Mouse (Mus musculus) inflammation-experienced regulatory T-cells, adult 6 months (primary cell): Measurements from ENCODE around the gene Wdr49. TPM values are rescaled to one million over a fixed set of nuclear protein-coding genes. Genes with fewer than 3 reads are reported as not detected.
A peak's percentile ranks its signal among the peaks of the same experiment; 100 is the strongest.

ENCODE experiments used
- ATAC-seq: one replicate; pipeline ENCODE4 v1.8.0; 2017
- polyA plus RNA-seq, 3 experiments: library from polyadenylated mRNA; unstranded; fragments of 100-300 nt; shearing (Covaris generic); gene quantifications; one replicate each; pipeline ENCODE4 v1.2.1; 2017

Gene Wdr49
- polyA plus RNA-seq, result under 1 TPM; 0.17 to 0.41 (median 0.32) TPM

DNA sequence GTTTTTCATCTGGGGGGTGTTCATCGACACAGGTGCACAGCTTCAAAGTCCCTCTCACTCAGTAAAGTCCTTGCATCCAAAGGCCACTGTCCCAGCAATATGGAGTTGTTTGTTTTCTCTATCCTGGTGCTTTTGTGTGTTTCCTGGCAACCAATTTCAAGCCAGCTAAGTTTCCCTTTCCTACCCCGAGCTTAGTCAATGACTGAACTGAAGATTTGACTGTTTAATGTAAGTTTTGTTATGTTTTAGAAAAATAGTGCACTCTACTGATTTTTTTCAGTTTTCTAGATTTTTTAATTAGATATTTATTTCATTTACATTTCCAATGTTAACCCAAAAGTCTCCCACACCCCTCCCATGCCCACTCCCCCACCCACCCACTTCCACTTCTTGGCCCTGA, at the start of gene Wdr49:
Gene Wdr49, minus strand, starts transcription at position 101 of the 400 bp plus-strand sequence.
- ATAC-seq, result no peak

- ATAC-seq, result no peak
These were observed 49.1 kb upstream of the Wdr49 start for GRCm38 (mm10) chr3:75531074-75531473.

DNA sequence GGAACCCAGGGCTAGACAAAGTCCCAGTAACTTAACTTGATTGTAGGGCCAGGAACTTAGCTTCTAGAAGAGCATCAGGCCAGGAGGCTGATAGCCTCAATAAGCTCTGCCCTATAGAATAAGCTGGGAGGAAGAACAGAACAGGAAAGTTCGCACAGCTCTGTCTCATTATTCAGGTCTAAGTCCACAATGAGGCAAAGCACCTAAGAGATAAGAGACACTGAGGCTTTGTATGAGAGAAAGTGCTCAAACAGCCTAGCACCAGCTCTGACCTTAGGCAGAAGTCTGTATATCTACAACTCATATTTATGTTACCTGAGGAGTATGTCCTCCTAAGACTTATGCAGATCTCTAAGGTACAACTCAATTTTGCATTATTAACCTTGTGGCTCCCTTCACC, 40.6 kb upstream of the Wdr49 start:
- ATAC-seq, result no peak

GRCm38 (mm10) chr3:75521314-75521713, 39.4 kb upstream of the Wdr49 start:
- no peak for ATAC-seq

DNA sequence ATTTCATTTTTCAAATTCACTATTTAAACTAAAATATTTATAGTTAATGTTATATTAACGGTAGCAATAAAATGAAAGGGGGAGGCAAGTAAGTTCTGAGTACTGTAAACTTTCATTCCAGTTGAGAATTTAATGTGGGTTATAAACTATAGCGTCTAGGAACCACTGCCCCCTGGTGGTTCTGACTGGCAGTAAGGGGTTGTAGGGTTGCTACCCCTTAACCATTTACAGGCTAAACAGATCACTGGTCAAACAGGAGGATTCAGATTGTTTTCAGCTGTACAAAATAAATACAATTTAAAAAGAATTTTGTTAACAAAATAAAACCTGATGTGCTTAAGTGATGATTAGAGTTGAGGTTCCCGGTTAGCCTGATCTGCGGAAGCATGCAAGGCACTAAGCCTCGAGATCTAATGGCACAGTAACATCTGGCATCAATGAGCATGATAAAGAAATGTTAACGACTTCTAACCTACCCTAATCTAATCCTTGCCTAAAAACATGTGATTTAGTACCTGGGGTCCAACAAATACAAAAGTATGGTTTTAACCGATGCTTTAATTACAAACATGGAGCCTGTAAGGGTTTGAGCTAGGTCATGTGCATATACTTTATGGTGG, 35.8 kb upstream of the Wdr49 start:
- peak; percentile 85 for ATAC-seq

DNA sequence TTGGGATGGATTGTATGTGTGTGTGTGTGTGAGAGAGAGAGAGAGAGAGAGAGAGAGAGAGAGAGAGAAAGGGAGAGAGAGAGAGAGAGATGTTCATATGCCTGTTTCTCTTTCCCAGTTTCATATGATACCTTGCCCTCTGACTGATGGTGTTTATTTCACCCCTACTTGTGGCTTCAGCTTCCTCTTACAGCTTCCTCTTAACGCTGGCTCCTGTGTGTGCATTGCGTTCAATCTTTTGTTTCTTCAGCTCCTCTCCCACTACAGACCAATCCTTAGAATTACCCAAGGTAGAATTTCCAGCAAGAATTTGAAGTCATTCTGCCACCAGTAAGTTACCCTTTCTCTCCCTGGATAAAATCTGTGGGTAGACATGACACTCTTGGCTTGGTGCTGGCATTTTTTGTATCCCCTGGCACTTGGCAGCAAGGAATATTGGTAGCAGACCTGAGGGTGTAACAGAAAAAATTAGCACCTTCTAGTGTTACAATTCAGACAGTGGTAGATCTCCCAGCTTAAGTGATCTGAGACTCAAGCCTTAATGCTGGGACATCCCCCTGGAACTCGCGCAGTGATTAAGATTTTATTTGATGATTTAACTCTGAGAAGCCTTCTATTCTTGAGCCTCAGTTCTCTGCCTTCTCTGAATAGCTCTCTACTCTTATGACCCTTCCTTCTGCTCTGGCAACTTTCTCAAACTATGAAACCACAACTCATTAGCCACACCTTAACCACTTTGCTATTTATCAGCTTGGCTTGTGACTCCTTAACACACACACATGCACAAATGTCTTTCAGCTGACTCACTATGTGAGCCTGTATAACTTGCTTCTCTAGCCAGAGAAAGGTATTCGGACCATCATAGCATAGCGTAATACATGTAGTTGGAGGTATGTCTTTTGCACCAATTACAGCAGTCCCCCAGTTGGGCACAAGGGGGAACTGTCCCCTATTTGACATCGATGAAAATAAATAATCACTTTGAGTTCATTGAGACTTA, 17.3 kb upstream of the Wdr49 start:
- peak; percentile 72 for ATAC-seq

DNA sequence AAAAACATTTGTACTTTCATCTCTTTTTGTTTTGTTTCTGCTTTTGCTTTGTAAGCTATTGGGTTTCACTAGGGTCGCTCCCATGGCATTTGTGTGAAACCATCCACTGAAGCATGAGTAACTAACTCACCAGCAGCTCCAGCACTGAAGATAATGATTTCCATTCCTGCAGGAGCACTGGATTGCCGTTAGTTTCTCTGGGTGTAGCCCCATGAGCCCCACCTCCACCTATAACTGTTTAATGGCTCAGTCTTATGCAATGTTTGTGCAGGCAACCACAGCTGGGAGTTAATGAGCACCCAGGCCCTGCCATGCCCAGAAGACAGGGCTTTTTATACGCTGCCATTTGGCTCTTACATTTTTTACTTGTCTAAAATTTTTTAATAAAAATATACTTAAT, 11.0 kb upstream of the Wdr49 start:
- no peak for ATAC-seq

GRCm38 (mm10) chr3:75475106-75475505, 6.8 kb downstream of the Wdr49 start:
- ATAC-seq, result no peak

DNA sequence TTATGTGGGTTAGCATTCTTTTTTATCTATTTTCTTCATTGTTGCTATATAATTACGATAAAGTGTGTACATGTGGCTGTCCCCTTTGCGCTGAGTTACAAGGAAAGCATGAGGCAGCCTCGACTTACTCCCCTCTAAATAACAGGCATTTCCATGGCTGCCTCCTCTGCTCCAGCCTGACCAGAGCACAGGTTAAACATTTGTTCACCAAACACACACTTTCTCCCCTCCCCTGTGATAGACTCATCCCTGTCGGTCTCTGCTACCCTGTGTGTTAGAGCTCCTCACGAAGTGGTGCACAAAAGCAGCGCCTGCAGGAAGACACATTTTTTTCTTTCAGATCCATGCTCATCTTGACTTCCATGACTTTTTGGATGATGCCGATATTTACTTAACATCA, 7.3 kb downstream of the Wdr49 start:
- ATAC-seq, result no peak

- no peak for ATAC-seq
These were observed 13.8 kb downstream of the Wdr49 start for GRCm38 (mm10) chr3:75468154-75468553.

- ATAC-seq, result no peak
These were observed 51.3 kb downstream of the Wdr49 start for GRCm38 (mm10) chr3:75430564-75431181.

GRCm38 (mm10) chr3:75395918-75396317, 86.0 kb downstream of the Wdr49 start:
- ATAC-seq, result no peak

DNA sequence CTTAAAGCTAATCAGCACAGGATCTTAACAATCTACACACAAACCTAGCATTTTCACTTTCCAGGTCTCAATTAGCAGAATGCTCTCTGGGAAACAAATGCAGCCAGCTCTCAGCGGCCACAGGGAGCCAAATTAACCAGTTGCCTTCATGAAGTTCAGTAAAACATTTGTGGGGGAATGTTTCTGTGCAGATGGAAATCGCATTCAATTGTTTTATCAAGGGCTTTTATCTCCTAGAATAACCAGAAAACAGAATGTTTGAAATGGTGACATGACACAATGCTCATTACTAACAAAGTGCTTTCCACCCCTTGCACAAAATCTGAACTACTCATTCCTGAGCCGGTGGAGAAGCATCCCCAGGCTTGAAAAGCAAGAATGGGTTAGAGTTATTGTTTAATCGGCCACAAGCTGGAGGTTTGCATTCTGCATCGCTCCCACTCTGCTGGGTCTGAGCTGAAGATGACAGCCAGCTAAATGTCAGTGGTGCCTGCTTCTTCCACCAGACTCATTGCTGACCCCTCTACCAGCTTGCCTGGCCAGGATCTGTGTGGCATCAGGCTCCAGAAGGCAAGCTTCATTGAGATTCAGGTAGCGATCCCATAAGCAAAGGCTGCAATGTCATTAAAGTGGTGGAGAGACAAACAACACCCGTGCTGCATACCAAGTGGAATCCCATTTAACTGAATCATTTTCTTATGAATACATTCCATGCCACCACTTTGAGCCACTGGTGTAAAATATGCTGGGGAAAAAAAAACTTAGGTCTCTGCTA, 86.6 kb downstream of the Wdr49 start:
- ATAC-seq, result no peak

- ATAC-seq, result no peak
These were observed 87.5 kb downstream of the Wdr49 start for GRCm38 (mm10) chr3:75394487-75394886.

DNA sequence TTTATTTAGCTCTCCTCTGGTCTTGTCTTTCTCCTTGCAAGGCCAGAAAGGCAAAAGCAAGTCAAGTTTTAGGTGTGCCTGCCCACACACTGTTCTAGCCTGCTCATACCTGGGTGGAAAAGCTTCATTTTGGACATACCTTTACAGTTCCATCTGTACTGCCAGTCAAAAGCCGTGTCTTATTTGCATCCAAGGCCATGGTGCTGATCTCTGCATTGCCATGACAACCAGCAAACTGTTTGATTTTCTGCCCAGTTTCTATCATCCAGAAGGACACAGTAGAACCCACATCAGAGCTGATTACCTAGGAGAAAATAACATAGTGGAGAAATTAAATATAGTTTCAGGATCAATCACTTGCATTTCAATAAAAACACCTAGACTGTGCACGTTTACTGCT, 100.2 kb downstream of the Wdr49 start:
- ATAC-seq, result no peak

GRCm38 (mm10) chr3:75353972-75354371, 128.0 kb downstream of the Wdr49 start:
- no peak for ATAC-seq

- no peak for ATAC-seq
These were observed 144.8 kb downstream of the Wdr49 start for GRCm38 (mm10) chr3:75337196-75337595.

- no peak for ATAC-seq
These were observed 161.0 kb downstream of the Wdr49 start for GRCm38 (mm10) chr3:75320999-75321398.

DNA sequence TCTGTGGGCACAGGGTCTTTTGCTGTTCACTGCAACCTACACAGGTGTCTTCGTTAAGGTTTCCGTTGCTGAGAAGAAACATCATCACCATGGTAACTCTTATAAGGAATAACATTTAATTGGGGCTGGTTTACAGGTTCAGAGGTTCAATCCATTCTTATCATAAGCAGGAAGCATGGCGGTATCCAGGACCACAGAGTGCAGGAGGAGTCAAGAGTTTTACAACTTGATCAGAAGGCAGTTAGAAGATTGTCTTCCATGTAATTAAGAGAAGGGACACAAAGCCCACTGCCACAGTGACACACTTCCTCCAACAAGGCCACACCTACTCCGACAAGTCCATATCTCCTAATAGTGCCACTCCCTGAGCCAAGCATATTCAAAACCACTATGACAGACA, 173.1 kb downstream of the Wdr49 start:
- ATAC-seq, result no peak

- ATAC-seq, result no peak
These were observed 173.7 kb downstream of the Wdr49 start for GRCm38 (mm10) chr3:75308228-75308627.

GRCm38 (mm10) chr3:75305584-75305983, 176.4 kb downstream of the Wdr49 start:
- ATAC-seq, result no peak

DNA sequence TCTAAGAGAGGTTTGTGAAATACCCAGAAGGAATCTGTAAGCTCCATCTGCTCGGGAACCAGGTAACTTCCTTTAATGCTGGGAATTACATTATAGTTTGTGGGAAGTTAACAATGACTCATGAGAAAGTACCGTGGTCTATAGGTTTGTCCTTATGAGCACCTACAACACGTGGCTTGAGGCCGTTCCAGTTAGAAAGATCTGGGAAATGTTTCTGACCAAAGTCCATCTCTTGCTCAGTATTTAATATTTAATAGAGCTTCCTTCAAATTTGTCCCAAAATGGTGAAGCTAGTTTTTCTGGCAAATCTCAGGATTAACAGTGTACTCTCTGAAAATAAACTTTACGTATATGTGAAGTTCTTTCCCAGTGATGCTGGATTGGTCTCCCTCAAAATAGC, 177.3 kb downstream of the Wdr49 start:
- no peak for ATAC-seq

DNA sequence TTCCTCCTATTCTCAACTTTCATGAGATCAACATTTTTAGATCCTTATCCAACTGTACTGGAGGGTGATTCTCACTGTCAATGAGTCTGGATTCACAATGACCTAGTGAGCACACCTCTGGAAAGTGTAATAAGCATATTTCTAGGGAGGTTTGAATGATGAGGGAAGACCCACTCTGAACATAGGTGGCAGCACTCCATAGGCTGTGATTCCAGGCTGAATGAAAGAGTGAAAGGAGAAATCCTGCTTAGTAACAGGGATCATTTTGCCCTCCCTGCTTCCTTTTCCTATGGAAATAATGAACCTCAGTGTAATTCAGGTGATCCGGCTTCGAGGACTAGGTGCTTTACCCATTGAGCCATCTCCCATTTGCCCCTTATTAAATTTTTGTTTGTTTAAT, 180.9 kb downstream of the Wdr49 start:
- ATAC-seq, result no peak
